Mouse (Mus musculus) brain, embryonic 14.5 days (tissue): Measurements from ENCODE around the gene Zfp1.

Experiments
- CTCF ChIP-seq: fragments of 200-500 bp; IDR thresholded peaks from 2 replicates; pipeline ENCODE4 v1.5.1; 2012; ENCODE audit warnings: inconsistent platforms, mild to moderate bottlenecking, moderate library complexity, borderline replicate concordance; ENCODE audit not compliant: insufficient read depth, insufficient read length; ENCODE audit errors: extremely low read depth
- POLR2A ChIP-seq: fragments of 200-500 bp; IDR thresholded peaks from 2 replicates; pipeline ENCODE4 v1.6.1; 2012; ENCODE audit warnings: mild to moderate bottlenecking, inconsistent platforms, borderline replicate concordance; ENCODE audit not compliant: poor library complexity, insufficient read depth, insufficient read length, severe bottlenecking; ENCODE audit errors: extremely low read depth

- TF ChIP-seq CTCF (no peak), POLR2A (no peak)
Observed at GRCm38 (mm10) chr8:111681153-111681552, 38.0 kb downstream of the Zfp1 start.
